Mouse (Mus musculus): ENCODE results near the gene Pard3. TPM values are rescaled to one million over a fixed set of nuclear protein-coding genes. Genes with fewer than 3 reads are reported as not detected.
A peak's percentile ranks its signal among the peaks of the same experiment; 100 is the strongest.

Pard3 gene
- polyA plus RNA-seq, 1 experiment from 2014 or later: 14.6 TPM

GRCm38 (mm10) chr8:127294061-127294460 lies 230.4 kb downstream of the Pard3 start:
- peaks cover 18% of the 10 kb centered on the region for H3K4me1 ChIP-seq (ENCODE audit: control insufficient read depth, insufficient read depth, low read length)
- H3K9me3 ChIP-seq (replicated peaks; ENCODE audit: control insufficient read depth, low read length, poor library complexity, severe bottlenecking): no peaks in the 10 kb centered on the region
- H3K27ac ChIP-seq (ENCODE audit: low read length): no peak overlapping the region
- H3K4me3 ChIP-seq (ENCODE audit: low read depth, low read length): no peak overlapping the region
- no peaks in the 10 kb centered on the region for H3K36me3 ChIP-seq (ENCODE audit: control insufficient read depth, insufficient read depth, low read length)
- 0 out of 2 replicates have a peak overlapping the region, but pooled peaks have one; percentile 9 for H3K4me2 ChIP-seq (ENCODE audit: low read length)
- H3K9ac ChIP-seq (ENCODE audit: low read depth, low read length): no peak overlapping the region
- no peaks in the 10 kb centered on the region for H3K27me3 ChIP-seq (ENCODE audit: control insufficient read depth, insufficient read depth, low read depth, low read length)
- no peak for ATAC-seq
- WGBS: 42% methylated on average over 6 of the region's 6 CpGs

- H3K27ac ChIP-seq (ENCODE audit: low read length): no peak overlapping the region
- H3K27me3 ChIP-seq (ENCODE audit: control insufficient read depth, insufficient read depth, low read depth, low read length): no peaks in the 10 kb centered on the region
Measured at GRCm38 (mm10) chr8:127295848-127296247, 232.2 kb downstream of the Pard3 start.

GRCm38 (mm10) chr8:127300493-127300892 lies 236.8 kb downstream of the Pard3 start:
- H3K27me3 ChIP-seq (ENCODE audit: control insufficient read depth, insufficient read depth, low read depth, low read length): no peaks in the 10 kb centered on the region
- H3K4me1 ChIP-seq (ENCODE audit: control insufficient read depth, insufficient read depth, low read length): peaks cover 11% of the 10 kb centered on the region
- no peak overlapping the region for H3K4me3 ChIP-seq (ENCODE audit: low read depth, low read length)
- no peaks in the 10 kb centered on the region for H3K9me3 ChIP-seq (replicated peaks; ENCODE audit: control insufficient read depth, low read length, poor library complexity, severe bottlenecking)
- no peak overlapping the region for H3K4me2 ChIP-seq (ENCODE audit: low read length)
- WGBS: 94% methylated on average over 5 of the region's 5 CpGs
- H3K27ac ChIP-seq (ENCODE audit: low read length): no peak overlapping the region
- H3K36me3 ChIP-seq (ENCODE audit: control insufficient read depth, insufficient read depth, low read length): no peaks in the 10 kb centered on the region
- no peak overlapping the region for H3K9ac ChIP-seq (ENCODE audit: low read depth, low read length)
- no peak for ATAC-seq

More at GRCm38 (mm10) chr8:127295848-127296247, 232.2 kb downstream of the Pard3 start:
- no peak for ATAC-seq
- no peak overlapping the region for H3K9ac ChIP-seq (ENCODE audit: low read depth, low read length)
- H3K36me3 ChIP-seq (ENCODE audit: control insufficient read depth, insufficient read depth, low read length): no peaks in the 10 kb centered on the region
- WGBS: 85% methylated on average over 13 of the region's 13 CpGs
- H3K4me2 ChIP-seq (ENCODE audit: low read length): no peak overlapping the region
- H3K9me3 ChIP-seq (replicated peaks; ENCODE audit: control insufficient read depth, low read length, poor library complexity, severe bottlenecking): no peaks in the 10 kb centered on the region
- no peak overlapping the region for H3K4me3 ChIP-seq (ENCODE audit: low read depth, low read length)
- H3K4me1 ChIP-seq (ENCODE audit: control insufficient read depth, insufficient read depth, low read length): peaks cover 16% of the 10 kb centered on the region

- Histone ChIP-seq H3K36me3 (ENCODE audit: control insufficient read depth, insufficient read depth, low read length) (no peaks in the 10 kb centered on the region; the same call in 1 of the 2 replicates), H3K9me3 (replicated peaks; ENCODE audit: control insufficient read depth, low read length, poor library complexity, severe bottlenecking) (no peaks in the 10 kb centered on the region), H3K4me3 (ENCODE audit: low read depth, low read length) (no peak overlapping the region), H3K27ac (ENCODE audit: low read length) (no peak overlapping the region), H3K27me3 (ENCODE audit: control insufficient read depth, insufficient read depth, low read depth, low read length) (no peaks in the 10 kb centered on the region), H3K9ac (ENCODE audit: low read depth, low read length) (no peak overlapping the region), H3K4me1 (ENCODE audit: control insufficient read depth, insufficient read depth, low read length) (peaks cover 14% of the 10 kb centered on the region), H3K4me2 (ENCODE audit: low read length) (no peak overlapping the region)
- no peak for ATAC-seq
- WGBS: 89% methylated on average over 6 of the region's 6 CpGs
Measured at GRCm38 (mm10) chr8:127302847-127303445, 239.3 kb downstream of the Pard3 start.

- no peak overlapping the region for H3K4me3 ChIP-seq (ENCODE audit: low read depth, low read length)
- 87% methylated on average over 5 of the region's 5 CpGs for WGBS
- no peak overlapping the region for H3K9ac ChIP-seq (ENCODE audit: low read depth, low read length)
Measured at GRCm38 (mm10) chr8:127307026-127307425, 243.3 kb downstream of the Pard3 start.

GRCm38 (mm10) chr8:127309363-127309762 lies 245.7 kb downstream of the Pard3 start:
- Histone ChIP-seq H3K9ac (ENCODE audit: low read depth, low read length) (no peak overlapping the region), H3K4me2 (ENCODE audit: low read length) (no peak overlapping the region), H3K27ac (ENCODE audit: low read length) (no peak overlapping the region), H3K9me3 (replicated peaks; ENCODE audit: control insufficient read depth, low read length, poor library complexity, severe bottlenecking) (no peaks in the 10 kb centered on the region), H3K27me3 (ENCODE audit: control insufficient read depth, insufficient read depth, low read depth, low read length) (no peaks in the 10 kb centered on the region), H3K4me1 (ENCODE audit: control insufficient read depth, insufficient read depth, low read length) (peaks cover 6% of the 10 kb centered on the region), H3K4me3 (ENCODE audit: low read depth, low read length) (no peak overlapping the region), H3K36me3 (ENCODE audit: control insufficient read depth, insufficient read depth, low read length) (no peaks in the 10 kb centered on the region; the same call in 1 of the 2 replicates)
- ATAC-seq: no peak
- WGBS: 83% methylated on average over 1 of the region's 1 CpGs

More at GRCm38 (mm10) chr8:127307026-127307425, 243.3 kb downstream of the Pard3 start:
- no peaks in the 10 kb centered on the region; the same call in 1 of the 2 replicates for H3K36me3 ChIP-seq (ENCODE audit: control insufficient read depth, insufficient read depth, low read length)
- no peak for ATAC-seq
- peaks cover 7% of the 10 kb centered on the region for H3K4me1 ChIP-seq (ENCODE audit: control insufficient read depth, insufficient read depth, low read length)
- H3K27me3 ChIP-seq (ENCODE audit: control insufficient read depth, insufficient read depth, low read depth, low read length): no peaks in the 10 kb centered on the region
- no peaks in the 10 kb centered on the region for H3K9me3 ChIP-seq (replicated peaks; ENCODE audit: control insufficient read depth, low read length, poor library complexity, severe bottlenecking)
- H3K27ac ChIP-seq (ENCODE audit: low read length): no peak overlapping the region
- H3K4me2 ChIP-seq (ENCODE audit: low read length): no peak overlapping the region

GRCm38 (mm10) chr8:127315811-127316210 lies 252.1 kb downstream of the Pard3 start:
- Histone ChIP-seq H3K27ac (ENCODE audit: low read length) (no peak overlapping the region), H3K9ac (ENCODE audit: low read depth, low read length) (no peak overlapping the region), H3K36me3 (ENCODE audit: control insufficient read depth, insufficient read depth, low read length) (no peaks in the 10 kb centered on the region), H3K4me1 (ENCODE audit: control insufficient read depth, insufficient read depth, low read length) (no peaks in the 10 kb centered on the region), H3K4me3 (ENCODE audit: low read depth, low read length) (no peak overlapping the region), H3K4me2 (ENCODE audit: low read length) (no peak overlapping the region), H3K27me3 (ENCODE audit: control insufficient read depth, insufficient read depth, low read depth, low read length) (no peaks in the 10 kb centered on the region), H3K9me3 (replicated peaks; ENCODE audit: control insufficient read depth, low read length, poor library complexity, severe bottlenecking) (no peaks in the 10 kb centered on the region)
- ATAC-seq: no peak
- whole genome bisulfite sequencing: 56% methylated on average over 1 of the region's 1 CpGs

GRCm38 (mm10) chr8:127317914-127318313 lies 254.2 kb downstream of the Pard3 start:
- 85% methylated on average over 1 of the region's 1 CpGs for WGBS
- Histone ChIP-seq H3K4me3 (ENCODE audit: low read depth, low read length) (no peak overlapping the region), H3K27me3 (ENCODE audit: control insufficient read depth, insufficient read depth, low read depth, low read length) (no peaks in the 10 kb centered on the region), H3K36me3 (ENCODE audit: control insufficient read depth, insufficient read depth, low read length) (no peaks in the 10 kb centered on the region), H3K27ac (ENCODE audit: low read length) (no peak overlapping the region), H3K9me3 (replicated peaks; ENCODE audit: control insufficient read depth, low read length, poor library complexity, severe bottlenecking) (no peaks in the 10 kb centered on the region), H3K4me2 (ENCODE audit: low read length) (no peak overlapping the region), H3K4me1 (ENCODE audit: control insufficient read depth, insufficient read depth, low read length) (no peaks in the 10 kb centered on the region), H3K9ac (ENCODE audit: low read depth, low read length) (no peak overlapping the region)
- ATAC-seq: no peak

- no peak overlapping the region for H3K27ac ChIP-seq (ENCODE audit: low read length)
- no peaks in the 10 kb centered on the region for H3K36me3 ChIP-seq (ENCODE audit: control insufficient read depth, insufficient read depth, low read length)
- H3K4me2 ChIP-seq (ENCODE audit: low read length): no peak overlapping the region
- H3K4me1 ChIP-seq (ENCODE audit: control insufficient read depth, insufficient read depth, low read length): no peaks in the 10 kb centered on the region
- no peak overlapping the region for H3K9ac ChIP-seq (ENCODE audit: low read depth, low read length)
- no peaks in the 10 kb centered on the region for H3K9me3 ChIP-seq (replicated peaks; ENCODE audit: control insufficient read depth, low read length, poor library complexity, severe bottlenecking)
- H3K27me3 ChIP-seq (ENCODE audit: control insufficient read depth, insufficient read depth, low read depth, low read length): no peaks in the 10 kb centered on the region
- H3K4me3 ChIP-seq (ENCODE audit: low read depth, low read length): no peak overlapping the region
- 88% methylated on average over 7 of the region's 7 CpGs for WGBS
- ATAC-seq: no peak
Measured at GRCm38 (mm10) chr8:127318377-127319159, 254.9 kb downstream of the Pard3 start.
